Mouse (Mus musculus): ENCODE data around the gene Ccdc110.

The Ccdc110 gene

GRCm38 (mm10) chr8:45934582-45935014 lies at the start of gene Ccdc110:
Gene Ccdc110, plus strand, starts transcription at chr8:45934619.
- peak; percentile 89 to 98 for DNase-seq

- DNase-seq, result no peak
Observed at GRCm38 (mm10) chr8:45885202-45885685, 49.2 kb upstream of the Ccdc110 start, which contains the start of gene Pdlim3. Gene Pdlim3, plus strand, starts transcription at chr8:45885461.

GRCm38 (mm10) chr8:45885775-45886174 lies 48.6 kb upstream of the Ccdc110 start:
- DNase-seq, result no peak

- DNase-seq, result no peak
Observed at GRCm38 (mm10) chr8:45889737-45890136, 44.7 kb upstream of the Ccdc110 start.

- no peak for DNase-seq
Observed at GRCm38 (mm10) chr8:45896590-45896989, 37.8 kb upstream of the Ccdc110 start.

GRCm38 (mm10) chr8:45899783-45900182 lies 34.6 kb upstream of the Ccdc110 start:
- peak; percentile 53 to 63 for DNase-seq

- DNase-seq, result no peak
Observed at GRCm38 (mm10) chr8:45901626-45902025, 32.8 kb upstream of the Ccdc110 start.

- DNase-seq, result no peak
Observed at GRCm38 (mm10) chr8:45903659-45904058, 30.8 kb upstream of the Ccdc110 start.

GRCm38 (mm10) chr8:45905591-45906250 lies 28.7 kb upstream of the Ccdc110 start:
- DNase-seq, result no peak

- DNase-seq, result no peak
Observed at GRCm38 (mm10) chr8:45906251-45906619, 28.2 kb upstream of the Ccdc110 start.

- no peak for DNase-seq
Observed at GRCm38 (mm10) chr8:45913707-45914106, 20.7 kb upstream of the Ccdc110 start.

GRCm38 (mm10) chr8:45916496-45916895 lies 17.9 kb upstream of the Ccdc110 start:
- DNase-seq, result no peak

- DNase-seq, result no peak
Observed at GRCm38 (mm10) chr8:45917040-45917679, 17.3 kb upstream of the Ccdc110 start.

- no peak for DNase-seq
Observed at GRCm38 (mm10) chr8:45918891-45919290, 15.5 kb upstream of the Ccdc110 start.

- DNase-seq, result no peak
Observed at GRCm38 (mm10) chr8:45920392-45920791, 14.0 kb upstream of the Ccdc110 start.

- DNase-seq, result no peak
Observed at GRCm38 (mm10) chr8:45922116-45922515, 12.3 kb upstream of the Ccdc110 start.

- no peak for DNase-seq
Observed at GRCm38 (mm10) chr8:45936986-45937385, 2.6 kb downstream of the Ccdc110 start.

- DNase-seq, result no peak
Observed at GRCm38 (mm10) chr8:45946283-45946682, 11.9 kb downstream of the Ccdc110 start.

- DNase-seq, result no peak
Observed at GRCm38 (mm10) chr8:45950622-45951021, 16.2 kb downstream of the Ccdc110 start.

GRCm38 (mm10) chr8:45970894-45971293 lies 36.5 kb downstream of the Ccdc110 start:
- peak in 1 of 2 experiments; percentile 11 for DNase-seq

GRCm38 (mm10) chr8:45973988-45974505 lies 39.6 kb downstream of the Ccdc110 start:
- DNase-seq, result no peak

GRCm38 (mm10) chr8:45975126-45975836 lies 40.9 kb downstream of the Ccdc110 start, which contains the start of the genes 1700029J07Rik and Ufsp2:
Gene 1700029J07Rik, minus strand, starts transcription at chr8:45975252.
Gene Ufsp2, plus strand, starts transcription at chr8:45975528.
- peak; percentile 91 to 97 for DNase-seq

GRCm38 (mm10) chr8:45975837-45976468 lies 41.5 kb downstream of the Ccdc110 start:
- no peak for DNase-seq
